Mouse (Mus musculus) kidney, adult 9 months (tissue): ENCODE results near the gene Cdc16.
"Not testable (repeated sequence)": the region's sequence is repeated elsewhere in the genome, so short reads cannot be mapped to it uniquely, and the experiment has no call there.

ENCODE experiments used
- DNase-seq: peaks from one replicate; pipeline ENCODE4 v3.0.0; 2022

Gene Cdc16

DNA sequence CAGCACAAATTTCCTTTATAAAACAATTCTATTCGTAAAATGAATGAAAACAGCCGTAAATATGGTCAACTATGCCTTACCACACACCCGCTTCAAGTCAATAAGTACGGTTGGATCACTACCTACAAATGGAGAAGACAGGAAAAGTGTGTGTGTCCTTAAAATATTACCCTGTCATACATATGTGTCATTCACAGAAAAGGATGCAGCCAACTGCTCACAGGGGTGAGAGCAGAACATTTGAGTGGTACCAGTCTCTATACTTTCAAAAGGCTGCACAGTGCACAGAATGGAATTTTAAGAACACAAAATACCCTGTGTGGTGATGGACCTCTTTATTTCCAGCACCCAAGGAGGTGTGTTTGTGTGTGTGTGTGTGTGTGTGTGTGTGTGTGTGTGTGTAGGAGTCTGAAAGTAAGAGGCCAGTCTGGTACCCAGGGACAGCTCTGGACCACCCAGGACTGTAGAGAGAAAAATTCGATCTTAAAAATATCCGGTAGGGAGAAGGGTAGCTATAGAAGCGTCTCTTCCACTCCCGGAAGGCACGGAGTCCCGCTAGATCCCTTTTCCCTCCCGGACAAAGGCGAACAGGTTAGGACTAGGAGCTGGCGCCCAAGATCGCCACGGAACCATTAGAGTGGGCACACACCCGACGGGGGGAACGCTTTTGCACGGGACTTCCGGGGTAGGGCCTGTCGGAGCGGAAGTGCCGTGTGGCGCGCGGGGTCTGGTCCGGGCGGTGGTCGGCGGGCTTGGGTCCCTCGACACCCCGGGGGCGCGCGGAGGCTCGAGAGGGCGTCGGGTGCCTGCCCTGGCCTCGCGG is at the start of gene Cdc16:
TSS of gene Cdc16 (plus strand) at position 695 of the 823 bp plus-strand sequence.
- DNase-seq = peak; percentile 91

DNA sequence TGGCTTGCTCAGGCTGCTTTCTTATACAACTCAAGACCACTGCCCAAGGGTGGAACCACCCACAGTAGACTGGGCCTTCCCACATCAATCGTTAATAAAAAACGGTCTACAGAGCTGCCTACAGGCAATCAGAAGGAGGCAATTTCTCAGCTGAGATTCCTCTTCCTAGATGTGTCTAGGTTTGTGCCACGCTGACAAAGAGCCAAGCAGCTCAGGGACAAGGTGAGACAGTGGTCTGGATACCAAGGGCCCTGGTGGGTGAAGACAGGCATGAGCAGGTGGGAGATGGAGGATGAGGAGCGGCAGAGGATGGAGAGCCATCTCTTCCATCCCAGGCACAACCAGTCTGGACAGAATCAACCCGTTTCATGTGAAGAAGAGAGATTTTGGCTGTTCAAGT is 49.0 kb upstream of the Cdc16 start:
- DNase-seq = no peak

DNA sequence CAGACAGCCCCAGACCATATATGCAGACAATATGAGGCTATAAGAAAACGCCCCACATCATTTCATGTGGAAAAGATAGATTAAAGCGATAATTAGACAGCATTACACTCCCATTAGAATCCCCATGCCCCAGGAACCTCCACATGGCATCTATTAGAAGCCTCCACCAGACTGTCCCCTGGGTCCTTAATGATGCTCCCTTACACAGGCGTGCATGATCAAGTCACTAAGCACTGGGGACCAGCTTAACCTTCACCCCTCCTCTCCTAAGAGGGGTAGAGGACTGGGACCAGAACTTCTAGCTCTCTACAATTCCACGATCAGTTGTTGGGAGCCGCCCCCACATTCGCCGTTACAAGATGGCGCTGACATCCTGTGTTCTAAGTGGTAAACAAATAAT is 38.5 kb upstream of the Cdc16 start:
- no peak for DNase-seq

DNA sequence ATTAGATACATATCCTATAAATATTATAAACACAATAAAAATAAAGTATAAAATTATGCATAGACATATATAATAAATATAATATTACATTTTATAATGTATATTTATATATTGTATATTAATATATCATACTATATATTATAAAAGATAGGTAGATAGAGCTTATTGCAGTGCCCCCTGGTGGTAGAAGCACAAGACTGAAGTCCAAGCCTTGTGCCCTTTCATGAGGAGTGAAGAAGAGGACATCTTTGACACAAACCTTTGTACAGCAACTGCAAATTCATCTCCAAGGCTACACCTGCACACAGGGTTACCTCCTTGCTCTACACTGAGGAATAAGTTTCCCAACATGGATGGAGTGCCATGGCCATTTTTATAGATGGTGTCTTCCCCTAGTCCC is 31.8 kb upstream of the Cdc16 start:
- DNase-seq = peak; percentile 54

DNA sequence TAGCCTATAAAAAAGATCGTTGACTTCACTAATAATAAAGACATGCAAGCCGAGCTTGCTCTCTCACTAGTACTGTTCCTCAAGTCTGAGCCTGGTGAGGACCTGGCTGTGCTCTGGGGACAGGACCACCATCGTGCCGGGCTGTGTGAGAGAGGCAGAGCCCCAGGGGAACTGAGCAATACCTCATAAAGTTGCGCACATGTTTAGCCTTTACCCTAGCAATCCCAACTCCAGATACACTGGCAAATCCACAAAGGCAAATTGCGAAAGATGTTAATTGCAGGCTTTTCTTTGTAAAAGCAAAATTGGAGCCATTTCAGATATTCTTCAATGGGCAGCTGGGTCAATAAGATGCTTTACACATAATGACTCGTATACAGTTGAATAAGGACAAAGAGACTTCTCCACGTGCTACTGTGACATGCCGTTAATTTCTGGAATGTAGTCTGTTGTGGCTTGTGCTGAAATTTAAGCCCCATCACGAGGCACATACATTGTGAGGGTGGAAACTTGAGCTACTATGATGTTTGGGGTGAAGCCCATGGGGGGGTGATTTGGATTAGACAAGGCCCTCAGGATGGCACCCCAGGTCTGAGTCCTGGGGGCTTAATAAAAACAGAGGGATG is 29.9 kb upstream of the Cdc16 start:
- DNase-seq = no peak

DNA sequence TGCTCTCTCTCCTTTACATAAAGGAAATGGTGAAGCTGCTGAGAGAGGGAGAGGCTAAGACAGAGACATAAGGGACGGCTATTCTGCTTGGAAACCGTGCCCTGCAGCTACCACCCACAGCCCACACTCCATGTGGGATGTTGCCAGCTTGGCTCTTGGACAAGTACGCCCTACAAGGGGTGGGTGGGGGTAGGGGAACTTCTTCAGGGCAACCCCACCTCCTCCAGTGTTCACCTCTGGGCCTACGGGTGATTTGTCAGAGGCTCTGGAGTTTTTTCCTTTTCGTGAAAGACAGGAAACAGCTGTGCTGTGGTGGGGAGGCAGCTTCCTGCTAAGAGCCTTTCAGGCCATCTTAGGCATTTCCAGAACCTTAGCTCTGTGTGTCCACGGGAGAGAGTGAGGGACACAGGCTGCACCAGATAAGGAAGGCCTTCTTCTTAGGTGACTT is 17.1 kb upstream of the Cdc16 start:
- DNase-seq = peak; percentile 49

DNA sequence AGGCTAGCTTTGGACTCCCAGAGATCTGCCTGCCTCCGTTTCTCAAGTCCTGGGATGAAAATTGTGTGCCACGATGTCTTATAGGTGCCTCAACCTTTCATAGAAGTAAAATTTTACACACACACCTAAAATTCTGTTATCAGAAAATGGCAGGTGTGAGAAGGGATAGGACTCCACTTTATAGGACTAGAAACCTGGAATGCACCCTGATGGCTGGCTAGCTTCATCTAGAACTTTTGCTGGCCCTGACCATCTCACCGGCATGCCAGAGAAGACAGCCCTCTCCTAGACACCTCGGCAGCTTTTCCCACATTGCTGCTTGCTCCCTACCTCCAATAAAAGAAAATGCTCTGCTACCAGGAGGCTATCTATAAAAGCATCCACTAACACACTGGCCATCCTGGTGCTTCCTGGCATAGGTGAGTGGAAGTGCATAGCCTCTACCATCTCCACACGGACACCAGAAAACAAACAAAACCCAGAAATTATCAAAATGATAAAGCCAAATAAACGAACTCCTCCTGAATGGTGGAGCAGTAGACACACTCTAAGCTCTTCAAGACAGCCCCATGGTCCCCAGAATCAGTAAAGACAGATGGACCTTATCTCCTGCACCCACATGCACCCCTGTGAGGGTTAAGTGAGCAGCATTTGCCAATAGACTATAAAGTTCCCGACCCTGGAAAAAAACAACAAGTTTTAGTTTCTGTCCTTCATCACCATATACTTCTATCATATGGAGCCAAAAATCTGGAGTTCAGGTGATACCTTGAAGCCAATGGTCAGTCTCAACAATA is 16.5 kb upstream of the Cdc16 start:
- DNase-seq = no peak

DNA sequence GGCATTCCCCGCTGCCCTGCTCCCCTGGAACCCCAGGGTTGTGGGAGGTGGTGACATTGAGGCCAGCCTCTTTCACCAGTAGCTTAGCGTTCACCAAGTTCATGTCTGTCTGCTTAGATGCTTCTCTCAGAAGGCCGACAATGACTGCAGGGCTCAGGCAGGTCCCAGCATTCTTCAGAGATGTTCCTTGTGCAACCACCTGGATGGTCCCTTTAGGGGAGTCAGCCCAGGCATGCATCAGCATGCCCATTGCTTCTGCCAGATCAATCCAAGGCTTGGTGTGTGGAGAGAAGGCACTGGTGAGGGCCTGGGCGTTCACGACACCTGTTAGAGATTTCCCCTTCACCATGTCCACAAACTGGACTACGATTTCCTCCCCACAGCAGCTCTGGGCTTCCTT is 11.3 kb upstream of the Cdc16 start:
- DNase-seq = not testable (repeated sequence)

DNA sequence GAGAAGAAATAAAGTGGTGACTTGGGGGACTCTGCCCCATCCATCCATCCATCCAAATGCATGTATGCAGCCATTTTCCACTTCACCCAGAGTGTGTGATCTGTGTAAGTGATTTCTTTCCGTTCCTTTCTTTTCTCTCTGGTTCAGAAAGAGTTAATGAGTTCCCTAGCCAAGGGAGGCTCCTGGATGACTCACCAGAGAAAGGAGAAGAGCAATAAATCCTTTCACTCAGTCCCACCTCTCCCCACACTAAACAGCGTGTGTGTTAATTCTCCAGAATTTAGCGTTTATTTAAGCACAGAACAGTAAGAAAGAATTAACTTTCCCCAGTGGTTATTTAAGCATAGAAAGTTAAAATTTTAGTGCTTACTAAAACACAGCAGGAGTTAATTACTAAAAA is 9.8 kb upstream of the Cdc16 start:
- DNase-seq = no peak

DNA sequence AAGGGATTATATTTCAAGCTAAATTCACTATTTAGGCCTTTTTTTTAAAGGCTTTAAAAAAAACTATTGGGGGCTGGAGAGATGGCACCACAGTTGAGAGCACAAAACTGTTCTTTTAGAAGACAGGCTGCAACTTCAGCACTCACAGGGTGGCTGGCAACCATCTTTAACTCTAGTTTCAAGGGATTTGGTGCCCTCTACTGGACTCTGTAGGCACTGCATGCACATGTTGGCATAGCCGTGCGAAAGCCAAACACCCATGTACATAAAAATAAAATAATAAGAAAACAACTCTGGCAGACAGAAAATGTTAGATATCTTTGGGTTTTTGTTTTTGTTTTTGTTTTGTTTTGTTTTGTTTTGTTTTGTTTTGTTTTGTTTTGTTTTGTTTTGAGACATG is 3.8 kb upstream of the Cdc16 start:
- DNase-seq = peak; percentile 83

DNA sequence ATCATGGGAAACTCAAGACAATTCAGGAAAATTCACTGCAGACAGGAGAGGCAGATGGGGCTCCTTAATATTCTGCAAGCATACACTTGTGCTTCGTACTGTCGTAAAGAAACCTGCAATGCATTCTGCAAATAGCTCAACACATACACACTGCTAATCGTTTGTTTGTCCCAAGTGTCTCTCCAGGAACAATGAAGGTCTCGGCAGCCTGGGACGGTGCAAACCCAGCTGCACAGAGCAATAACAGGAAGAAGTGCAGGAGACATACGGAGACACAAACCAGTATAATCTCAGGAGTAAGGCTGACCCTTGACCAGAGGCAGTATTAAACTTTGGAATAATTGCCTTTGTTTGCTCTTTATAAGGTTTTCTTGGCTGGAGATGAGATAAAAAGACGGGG is 996 bp upstream of the Cdc16 start:
- DNase-seq = no peak

DNA sequence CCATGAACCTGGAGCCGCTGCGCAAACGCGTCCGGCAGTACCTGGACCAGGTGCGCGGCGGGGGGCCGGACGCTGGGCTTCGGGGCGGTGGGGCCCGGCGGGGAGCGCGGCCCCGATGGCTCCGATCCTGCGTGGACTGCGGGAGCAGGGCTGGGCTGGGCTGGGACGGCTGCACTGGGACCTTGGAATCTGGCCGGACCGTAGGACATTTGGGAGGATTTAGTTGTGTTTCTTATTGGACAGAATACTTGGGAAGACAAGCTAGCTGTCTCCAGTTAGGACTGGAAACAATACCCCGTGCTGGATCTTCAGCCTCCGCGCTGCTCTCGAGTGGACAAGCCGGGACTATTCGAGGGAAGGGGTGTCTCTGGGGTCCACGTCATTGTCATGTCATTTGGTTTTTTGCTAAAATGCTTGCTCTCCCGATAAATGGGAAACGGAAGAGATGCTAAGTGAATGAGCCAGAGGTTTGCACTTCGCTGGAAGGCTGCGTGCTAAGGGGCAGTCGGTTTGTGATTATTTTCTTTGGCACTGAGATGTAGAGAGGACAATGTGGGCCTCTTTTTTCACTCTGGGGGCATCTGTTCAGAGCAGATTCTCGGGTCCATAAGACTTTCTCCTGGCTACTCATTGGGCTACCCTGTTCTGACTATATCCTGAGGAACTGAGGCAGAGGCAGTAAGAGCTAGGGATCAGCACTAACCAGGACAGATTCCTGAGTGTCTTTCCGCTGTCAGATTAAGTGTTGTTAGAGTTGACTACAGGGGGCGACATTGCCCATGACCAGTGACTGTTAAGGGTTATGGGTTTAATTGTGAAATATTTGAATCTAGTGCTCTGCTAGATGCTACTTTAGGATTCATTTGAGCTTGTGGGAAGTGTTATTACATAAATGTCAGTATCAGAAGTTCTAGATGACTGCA is 590 bp downstream of the Cdc16 start:
- peak; percentile 57 for DNase-seq

DNA sequence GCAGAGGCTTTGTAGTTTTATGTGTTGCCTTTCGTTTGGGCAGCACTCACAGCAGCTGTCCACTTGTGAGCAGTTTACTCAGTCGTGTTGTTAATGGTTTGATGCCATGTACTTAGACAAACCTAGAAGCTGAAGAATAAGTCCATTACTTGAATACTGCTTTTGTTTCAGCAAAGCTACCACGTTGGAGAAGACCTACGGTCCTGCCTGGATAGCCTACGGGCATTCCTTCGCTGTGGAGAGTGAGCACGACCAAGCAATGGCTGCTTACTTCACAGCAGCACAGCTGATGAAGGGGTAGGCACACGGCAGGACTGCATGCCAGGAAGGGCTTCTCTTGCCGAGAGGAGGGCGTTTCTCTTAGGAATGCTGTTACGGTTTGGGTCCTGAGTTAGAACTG is 11.7 kb downstream of the Cdc16 start:
- no peak for DNase-seq

DNA sequence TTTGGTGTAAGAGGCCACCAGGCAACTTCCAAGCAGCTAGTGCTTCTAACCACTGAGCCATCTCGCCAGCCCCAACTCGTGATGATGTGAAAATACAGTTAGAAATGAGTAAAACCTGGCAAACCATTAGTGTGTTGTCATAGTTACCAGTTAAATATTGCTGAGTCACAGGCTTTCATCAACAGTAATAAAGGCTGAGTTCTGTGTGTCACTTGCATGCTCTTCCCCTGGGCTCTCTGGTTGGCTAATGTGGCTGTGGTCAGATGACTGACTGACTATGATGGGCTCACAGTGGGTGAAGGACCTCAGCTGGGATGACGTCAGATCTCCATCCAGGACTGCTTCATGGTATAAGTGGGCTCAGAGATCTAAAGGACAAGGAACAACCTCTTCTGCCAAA is 23.1 kb downstream of the Cdc16 start:
- no peak for DNase-seq

DNA sequence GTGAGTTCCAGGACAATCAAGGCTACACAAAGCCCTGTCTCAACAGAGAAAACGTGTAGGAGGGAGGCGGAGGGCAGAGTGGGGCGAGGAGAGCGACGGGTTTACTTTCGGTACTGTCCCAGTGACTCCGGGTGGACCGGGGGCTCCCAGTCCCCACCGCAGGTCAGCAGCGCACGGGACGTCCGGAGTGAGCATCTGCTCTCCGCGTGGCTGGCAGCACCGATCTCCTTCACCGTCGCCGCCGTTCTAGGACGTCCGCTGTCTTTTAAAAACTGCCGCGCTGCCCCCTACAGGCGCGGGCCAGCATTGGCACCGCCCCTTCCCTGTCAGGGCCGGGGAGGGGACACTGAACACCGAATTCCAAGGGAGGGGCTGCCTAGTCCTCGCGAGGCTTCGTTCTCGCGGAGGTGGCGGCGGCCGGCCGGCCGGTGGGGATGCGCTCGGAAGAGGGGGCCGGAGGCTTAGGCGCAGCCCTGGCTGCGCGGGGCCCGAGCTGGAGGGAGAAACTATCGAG is 27.8 kb downstream of the Cdc16 start, which contains the start of gene Upf3a:
TSS of gene Upf3a (plus strand) at position 366 of the 514 bp plus-strand sequence.
- DNase-seq = peak; percentile 93

DNA sequence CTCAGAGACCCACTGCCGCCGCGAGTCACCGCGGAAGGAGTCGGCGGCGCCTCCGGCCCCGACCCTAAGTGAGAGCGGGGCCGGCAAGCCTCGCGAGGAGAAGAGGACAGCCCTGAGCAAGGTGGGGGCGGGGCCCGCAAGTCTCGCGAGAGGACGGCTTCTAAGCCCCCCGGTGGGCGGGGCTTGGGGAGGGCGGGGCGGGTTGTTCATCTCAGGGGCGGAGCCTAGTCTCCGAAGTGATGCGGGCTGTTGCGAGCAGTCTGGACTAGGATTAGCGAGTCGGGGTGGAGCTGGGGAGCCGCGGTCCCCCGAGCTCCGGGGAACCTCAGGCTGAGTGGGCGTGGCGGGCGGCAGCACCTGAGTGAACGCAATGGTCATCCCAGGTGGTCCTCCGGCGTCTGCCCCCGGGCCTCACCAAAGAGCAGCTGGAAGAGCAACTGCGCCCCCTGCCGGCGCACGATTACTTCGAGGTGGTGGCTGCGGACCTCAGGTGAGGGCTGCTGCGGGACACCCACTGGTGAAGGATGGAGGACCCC is 28.4 kb downstream of the Cdc16 start:
- DNase-seq = peak; percentile 95

DNA sequence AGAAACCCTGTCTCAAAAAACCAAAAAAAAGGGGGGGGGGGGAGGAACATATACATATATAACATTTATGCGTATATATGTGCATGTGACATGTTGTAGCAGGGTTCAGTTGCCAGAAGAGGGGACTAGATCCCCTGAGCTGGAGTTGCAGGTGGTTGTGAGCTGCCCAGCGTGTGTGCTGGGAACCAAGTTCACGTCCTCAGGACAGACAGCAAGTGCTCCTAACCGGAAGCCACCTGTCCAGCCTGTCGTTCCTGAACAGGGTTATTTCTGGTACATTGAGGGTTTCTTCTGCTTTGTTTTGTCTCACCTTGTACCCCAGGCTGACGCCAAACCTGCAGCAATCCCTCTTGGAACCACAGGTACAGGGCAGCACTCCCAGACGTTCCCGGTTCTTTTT is 32.1 kb downstream of the Cdc16 start:
- DNase-seq = no peak

DNA sequence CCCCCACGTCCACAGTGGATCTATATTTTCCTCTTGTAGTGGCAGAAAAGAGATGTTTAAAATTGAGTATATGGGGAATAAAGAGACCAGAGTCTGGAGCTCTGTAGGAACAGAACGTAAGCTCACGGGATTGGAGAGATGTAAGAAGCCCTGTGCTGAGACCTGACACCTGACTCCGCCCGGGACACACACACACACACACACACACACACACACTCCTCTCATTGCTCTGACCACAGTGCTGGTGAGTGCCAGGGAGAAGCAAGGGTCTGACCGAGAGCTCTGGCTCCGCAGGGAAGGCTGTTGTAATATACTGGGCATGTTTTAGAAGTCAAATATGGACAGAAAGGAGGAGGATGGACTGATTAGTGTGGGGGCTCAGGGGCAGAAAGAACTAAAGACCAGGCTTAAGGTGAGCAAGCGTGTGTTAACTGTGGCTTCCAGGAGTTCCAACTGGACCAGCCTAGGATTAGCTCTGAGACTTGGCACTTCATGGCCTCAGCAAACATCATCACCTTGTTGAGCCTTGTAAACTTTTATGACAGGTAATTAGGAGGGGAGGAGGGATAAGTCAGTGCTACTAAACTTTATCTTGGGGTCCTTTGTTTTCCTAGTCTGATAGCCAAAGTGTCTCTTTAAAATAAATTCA is 35.7 kb downstream of the Cdc16 start:
- DNase-seq = no peak

DNA sequence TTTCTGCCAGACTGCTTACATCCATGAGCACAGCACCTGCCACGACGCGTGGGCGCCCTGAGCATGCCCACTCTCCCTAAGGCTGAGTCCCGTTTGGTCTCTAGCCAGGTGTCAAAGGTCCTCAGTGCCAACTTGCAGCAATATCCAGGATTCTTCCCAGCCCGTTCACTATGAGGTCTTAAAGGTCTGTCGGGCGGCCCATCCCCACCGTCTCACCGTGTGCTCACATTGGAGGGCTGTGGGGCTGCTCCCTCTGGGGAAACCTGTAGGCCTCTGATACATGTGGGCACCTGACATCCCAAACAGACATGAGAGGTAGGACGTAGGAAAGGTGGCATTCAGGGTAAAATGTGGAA is 36.2 kb downstream of the Cdc16 start:
- no peak for DNase-seq

DNA sequence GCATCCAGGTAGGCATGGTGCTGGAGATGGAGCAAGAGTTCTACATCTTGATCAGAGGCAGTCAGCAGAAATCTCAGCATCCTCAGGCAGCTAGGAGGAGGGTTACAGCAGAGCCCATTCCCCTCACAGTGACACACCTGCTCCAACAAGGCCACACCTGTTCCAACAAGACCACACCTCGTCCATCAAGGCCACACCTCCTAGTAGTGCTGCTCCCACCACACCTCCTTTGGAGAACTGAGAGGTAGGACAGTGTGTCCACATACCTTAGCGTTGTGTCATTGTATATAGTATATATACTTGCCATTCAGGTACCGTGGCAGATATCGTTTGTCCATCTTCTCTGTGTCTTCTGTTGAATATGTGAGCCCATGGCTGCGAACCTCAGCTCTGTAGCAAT is 40.2 kb downstream of the Cdc16 start:
- DNase-seq = no peak

DNA sequence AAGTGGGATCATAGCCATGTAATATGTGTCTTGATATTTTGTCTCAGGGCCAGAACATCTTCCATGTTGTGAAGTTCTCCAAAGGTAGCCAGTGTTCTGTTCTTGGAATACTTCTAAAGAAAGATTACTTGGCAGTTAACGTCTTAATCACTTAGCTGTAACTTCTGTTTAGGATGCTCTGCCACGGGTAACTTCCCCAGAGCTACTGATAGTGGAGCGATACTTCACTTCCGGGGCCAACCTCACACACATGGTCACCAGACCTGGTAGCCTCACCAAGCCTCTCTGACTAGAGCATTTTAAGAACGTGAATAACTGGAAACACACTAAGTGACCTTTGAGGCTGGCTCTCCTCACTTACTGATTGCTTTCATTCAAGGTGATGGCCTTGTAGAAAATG is 42.1 kb downstream of the Cdc16 start:
- no peak for DNase-seq
